Mouse (Mus musculus): ENCODE results near the gene Large1.

- no peak for TF ChIP-seq CTCF (IDR thresholded peaks at IDR 0.05; ENCODE audit: low read depth)
- TF ChIP-seq EP300 (IDR thresholded peaks at IDR 0.05; ENCODE audit: low read depth): no peak
Measured at GRCm38 (mm10) chr8:73281996-73282395, 71.3 kb downstream of the Large1 start.
